Mouse (Mus musculus): ENCODE data around the gene Olfr564. TPM values are rescaled to one million over a fixed set of nuclear protein-coding genes. Genes with fewer than 3 reads are reported as not detected.

Olfr564 gene
- not detected for polyA plus RNA-seq (2014; fragmentation: Illumina TruSeq; extraction: RNeasy Lipid Tissue Mini Kit (QIAGEN cat#74804); ENCODE audit: low read depth, low replicate concordance)

GRCm38 (mm10) chr7:102803180-102803579 lies at the start of gene Olfr564:
Gene Olfr564 (plus strand): TSS chr7:102803480.

DNA sequence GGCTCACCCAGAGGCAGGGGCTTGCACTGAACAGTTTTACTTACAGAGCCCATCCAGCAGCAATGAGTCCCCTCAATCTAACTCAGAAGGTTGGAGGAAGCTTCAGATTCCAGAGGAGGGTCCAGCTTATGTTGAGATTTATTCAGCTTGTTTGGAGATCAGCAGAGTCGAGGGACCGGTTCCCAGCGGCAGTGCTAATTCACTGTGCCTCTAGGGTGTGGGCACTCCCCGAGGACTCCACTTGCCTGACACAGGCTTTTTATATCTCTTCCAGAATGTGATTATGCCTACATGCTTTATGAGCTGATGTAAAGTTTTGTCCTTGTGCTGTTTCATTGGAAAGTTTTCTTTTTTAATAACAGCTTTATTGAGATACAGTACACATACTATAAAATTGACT lies 44.0 kb upstream of the Olfr564 start, which contains the start of the genes Olfr560 and Olfr78:
Olfr560 (minus strand) TSS at position 101 of the 400 bp plus-strand sequence.
Olfr78 (minus strand) TSS at position 206 of the 400 bp plus-strand sequence.

GRCm38 (mm10) chr7:102770921-102771320 lies 32.4 kb upstream of the Olfr564 start, which contains the start of gene Olfr561:
Gene Olfr561 (plus strand): TSS chr7:102771221.

Other genes starting within 250 kb of the Olfr564 start
- gene Trim21, start 238.0 kb upstream of the Olfr564 start, polyA plus RNA-seq (2014; fragmentation: Illumina TruSeq; extraction: RNeasy Lipid Tissue Mini Kit (QIAGEN cat#74804); ENCODE audit: low read depth, low replicate concordance): 1.1 TPM
- not detected for gene Olfr550, start 232.0 kb upstream of the Olfr564 start, polyA plus RNA-seq (2014; fragmentation: Illumina TruSeq; extraction: RNeasy Lipid Tissue Mini Kit (QIAGEN cat#74804); ENCODE audit: low read depth, low replicate concordance)
- not detected for gene Olfr551, start 211.6 kb upstream of the Olfr564 start, polyA plus RNA-seq (2014; fragmentation: Illumina TruSeq; extraction: RNeasy Lipid Tissue Mini Kit (QIAGEN cat#74804); ENCODE audit: low read depth, low replicate concordance)
- gene Olfr552, start 205.7 kb upstream of the Olfr564 start, polyA plus RNA-seq (2014; fragmentation: Illumina TruSeq; extraction: RNeasy Lipid Tissue Mini Kit (QIAGEN cat#74804); ENCODE audit: low read depth, low replicate concordance): not detected
- not detected for gene Olfr553, start 185.3 kb upstream of the Olfr564 start, polyA plus RNA-seq (2014; fragmentation: Illumina TruSeq; extraction: RNeasy Lipid Tissue Mini Kit (QIAGEN cat#74804); ENCODE audit: low read depth, low replicate concordance)
- not detected for gene Olfr554, start 165.0 kb upstream of the Olfr564 start, polyA plus RNA-seq (2014; fragmentation: Illumina TruSeq; extraction: RNeasy Lipid Tissue Mini Kit (QIAGEN cat#74804); ENCODE audit: low read depth, low replicate concordance)
- gene Olfr555, start 144.7 kb upstream of the Olfr564 start, polyA plus RNA-seq (2014; fragmentation: Illumina TruSeq; extraction: RNeasy Lipid Tissue Mini Kit (QIAGEN cat#74804); ENCODE audit: low read depth, low replicate concordance): not detected
- gene Olfr556, start 138.6 kb upstream of the Olfr564 start, polyA plus RNA-seq (2014; fragmentation: Illumina TruSeq; extraction: RNeasy Lipid Tissue Mini Kit (QIAGEN cat#74804); ENCODE audit: low read depth, low replicate concordance): not detected
- gene Trim68, start 116.2 kb upstream of the Olfr564 start, polyA plus RNA-seq (2014; fragmentation: Illumina TruSeq; extraction: RNeasy Lipid Tissue Mini Kit (QIAGEN cat#74804); ENCODE audit: low read depth, low replicate concordance): 5.6 TPM
- gene Olfr557, start 107.6 kb upstream of the Olfr564 start, polyA plus RNA-seq (2014; fragmentation: Illumina TruSeq; extraction: RNeasy Lipid Tissue Mini Kit (QIAGEN cat#74804); ENCODE audit: low read depth, low replicate concordance): not detected
- gene Olfr558, start 101.3 kb upstream of the Olfr564 start, polyA plus RNA-seq (2014; fragmentation: Illumina TruSeq; extraction: RNeasy Lipid Tissue Mini Kit (QIAGEN cat#74804); ENCODE audit: low read depth, low replicate concordance): 0.48 TPM
- 0.08 TPM for gene Olfr33, start 84.4 kb upstream of the Olfr564 start, polyA plus RNA-seq (2014; fragmentation: Illumina TruSeq; extraction: RNeasy Lipid Tissue Mini Kit (QIAGEN cat#74804); ENCODE audit: low read depth, low replicate concordance)
- gene Olfr559, start 76.0 kb upstream of the Olfr564 start, polyA plus RNA-seq (2014; fragmentation: Illumina TruSeq; extraction: RNeasy Lipid Tissue Mini Kit (QIAGEN cat#74804); ENCODE audit: low read depth, low replicate concordance): not detected
- gene Olfr560, start 44.1 kb upstream of the Olfr564 start, polyA plus RNA-seq (2014; fragmentation: Illumina TruSeq; extraction: RNeasy Lipid Tissue Mini Kit (QIAGEN cat#74804); ENCODE audit: low read depth, low replicate concordance): not detected
- 0.34 TPM for gene Olfr78, start 44.0 kb upstream of the Olfr564 start, polyA plus RNA-seq (2014; fragmentation: Illumina TruSeq; extraction: RNeasy Lipid Tissue Mini Kit (QIAGEN cat#74804); ENCODE audit: low read depth, low replicate concordance)
- gene Olfr561, start 32.3 kb upstream of the Olfr564 start, polyA plus RNA-seq (2014; fragmentation: Illumina TruSeq; extraction: RNeasy Lipid Tissue Mini Kit (QIAGEN cat#74804); ENCODE audit: low read depth, low replicate concordance): not detected
- not detected for gene Olfr566, start 55.3 kb downstream of the Olfr564 start, polyA plus RNA-seq (2014; fragmentation: Illumina TruSeq; extraction: RNeasy Lipid Tissue Mini Kit (QIAGEN cat#74804); ENCODE audit: low read depth, low replicate concordance)
- gene Olfr568, start 73.6 kb downstream of the Olfr564 start, polyA plus RNA-seq (2014; fragmentation: Illumina TruSeq; extraction: RNeasy Lipid Tissue Mini Kit (QIAGEN cat#74804); ENCODE audit: low read depth, low replicate concordance): 0.24 TPM
- not detected for gene Olfr569, start 87.4 kb downstream of the Olfr564 start, polyA plus RNA-seq (2014; fragmentation: Illumina TruSeq; extraction: RNeasy Lipid Tissue Mini Kit (QIAGEN cat#74804); ENCODE audit: low read depth, low replicate concordance)
- not detected for gene Olfr570, start 91.1 kb downstream of the Olfr564 start, polyA plus RNA-seq (2014; fragmentation: Illumina TruSeq; extraction: RNeasy Lipid Tissue Mini Kit (QIAGEN cat#74804); ENCODE audit: low read depth, low replicate concordance)
- not detected for gene Olfr571, start 114.1 kb downstream of the Olfr564 start, polyA plus RNA-seq (2014; fragmentation: Illumina TruSeq; extraction: RNeasy Lipid Tissue Mini Kit (QIAGEN cat#74804); ENCODE audit: low read depth, low replicate concordance)
- not detected for gene Olfr572, start 120.9 kb downstream of the Olfr564 start, polyA plus RNA-seq (2014; fragmentation: Illumina TruSeq; extraction: RNeasy Lipid Tissue Mini Kit (QIAGEN cat#74804); ENCODE audit: low read depth, low replicate concordance)
- gene Olfr573-ps1, start 139.1 kb downstream of the Olfr564 start, polyA plus RNA-seq (2014; fragmentation: Illumina TruSeq; extraction: RNeasy Lipid Tissue Mini Kit (QIAGEN cat#74804); ENCODE audit: low read depth, low replicate concordance): not detected
- not detected for gene Olfr574, start 145.0 kb downstream of the Olfr564 start, polyA plus RNA-seq (2014; fragmentation: Illumina TruSeq; extraction: RNeasy Lipid Tissue Mini Kit (QIAGEN cat#74804); ENCODE audit: low read depth, low replicate concordance)
- gene Olfr575, start 155.3 kb downstream of the Olfr564 start, polyA plus RNA-seq (2014; fragmentation: Illumina TruSeq; extraction: RNeasy Lipid Tissue Mini Kit (QIAGEN cat#74804); ENCODE audit: low read depth, low replicate concordance): not detected
- not detected for gene Olfr576, start 159.2 kb downstream of the Olfr564 start, polyA plus RNA-seq (2014; fragmentation: Illumina TruSeq; extraction: RNeasy Lipid Tissue Mini Kit (QIAGEN cat#74804); ENCODE audit: low read depth, low replicate concordance)
- not detected for gene Olfr577, start 172.5 kb downstream of the Olfr564 start, polyA plus RNA-seq (2014; fragmentation: Illumina TruSeq; extraction: RNeasy Lipid Tissue Mini Kit (QIAGEN cat#74804); ENCODE audit: low read depth, low replicate concordance)
- gene Olfr578, start 185.8 kb downstream of the Olfr564 start, polyA plus RNA-seq (2014; fragmentation: Illumina TruSeq; extraction: RNeasy Lipid Tissue Mini Kit (QIAGEN cat#74804); ENCODE audit: low read depth, low replicate concordance): not detected
- gene Olfr582, start 234.5 kb downstream of the Olfr564 start, polyA plus RNA-seq (2014; fragmentation: Illumina TruSeq; extraction: RNeasy Lipid Tissue Mini Kit (QIAGEN cat#74804); ENCODE audit: low read depth, low replicate concordance): not detected
- gene Olfr583, start 247.8 kb downstream of the Olfr564 start, polyA plus RNA-seq (2014; fragmentation: Illumina TruSeq; extraction: RNeasy Lipid Tissue Mini Kit (QIAGEN cat#74804); ENCODE audit: low read depth, low replicate concordance): not detected

Data from testis, adult 10 weeks (tissue).